ENCODE assay signal across 12 mouse cellular contexts in the genomic region with DNA sequence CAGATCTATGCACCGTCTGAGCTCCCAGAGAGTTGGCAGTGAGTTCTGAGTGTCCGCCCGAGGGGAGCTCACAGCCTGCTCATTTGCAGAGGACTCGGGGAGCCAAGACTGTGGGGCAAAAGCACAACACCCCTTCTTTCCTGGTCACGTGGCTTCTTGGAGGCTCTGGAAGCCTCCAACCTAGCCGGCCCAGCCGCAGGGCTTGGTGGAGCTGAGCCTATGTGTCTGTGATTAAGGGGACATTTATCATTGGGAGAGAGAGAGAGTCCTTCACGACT.
A peak's percentile ranks its signal among the peaks of the same experiment; 100 is the strongest.
DNase-seq lines count a peak whose midpoint lies in the region; ATAC-seq and TF ChIP-seq lines count a peak whose summit lies in the region.
"Had no signal": no experiment of that assay in that cellular context is flagged by ENCODE, and none has a peak within 500 bp of the region (broad histone marks: within the 10 kb centered on the region; RNA-seq: fewer than 3 reads in every experiment).

No protein-coding gene starts in this region.

- peaks cover 5% of the 10 kb centered on the region; the same call in 1 of the 2 replicates for H3K4me1 ChIP-seq in embryonic facial prominence, embryonic 14.5 days (ENCODE audit: control insufficient read depth, insufficient read depth, low read length)
- H3K4me1 ChIP-seq in hindbrain, embryonic 13.5 days (replicated peaks) = peaks cover 41% of the 10 kb centered on the region
- H3K4me1 ChIP-seq in midbrain, postnatal 0 days (ENCODE audit: insufficient read depth, low read length) = peaks cover 5% of the 10 kb centered on the region; the same call in 1 of the 2 replicates
- H3K4me1 ChIP-seq: liver, embryonic 15.5 days had no signal

- no peaks in the 10 kb centered on the region for H3K9me3 ChIP-seq in embryonic facial prominence, embryonic 14.5 days (ENCODE audit: control insufficient read depth, low read length)
- H3K9me3 ChIP-seq in hindbrain, embryonic 13.5 days = no peaks in the 10 kb centered on the region
- no peaks in the 10 kb centered on the region for H3K9me3 ChIP-seq in midbrain, postnatal 0 days (ENCODE audit: low read length)
- H3K9me3 ChIP-seq: liver, embryonic 15.5 days had no signal

- H3K27ac ChIP-seq in embryonic facial prominence, embryonic 14.5 days (replicated peaks; ENCODE audit: low read depth, low read length) = no peak overlapping the region
- H3K27ac ChIP-seq in hindbrain, embryonic 13.5 days = peak overlapping the region; percentile 72
- peak overlapping the region; percentile 57; the same call in 1 of the 2 replicates for H3K27ac ChIP-seq in midbrain, postnatal 0 days (ENCODE audit: low read depth, low read length)
- H3K27ac ChIP-seq: liver, embryonic 15.5 days had no signal

- H3K9ac ChIP-seq in embryonic facial prominence, embryonic 14.5 days (ENCODE audit: low read depth, low read length) = no peak overlapping the region
- peak overlapping the region; percentile 51; the same call in 1 of the 2 replicates for H3K9ac ChIP-seq in hindbrain, embryonic 13.5 days
- H3K9ac ChIP-seq in midbrain, postnatal 0 days (replicated peaks; ENCODE audit: low read length, poor library complexity, severe bottlenecking) = no peak overlapping the region
- H3K9ac ChIP-seq: liver, embryonic 15.5 days had no signal

- peak overlapping the region; percentile 49 for H3K4me2 ChIP-seq in embryonic facial prominence, embryonic 14.5 days (ENCODE audit: low read depth, low read length)
- H3K4me2 ChIP-seq in hindbrain, embryonic 13.5 days = peak overlapping the region; percentile 47
- H3K4me2 ChIP-seq in midbrain, postnatal 0 days (ENCODE audit: low read depth, low read length, poor library complexity, severe bottlenecking) = peak overlapping the region; percentile 35; the same call in 1 of the 2 replicates
- H3K4me2 ChIP-seq: liver, embryonic 15.5 days had no signal

- H3K36me3 ChIP-seq in embryonic facial prominence, embryonic 14.5 days (ENCODE audit: control insufficient read depth, insufficient read depth, low read length) = no peaks in the 10 kb centered on the region
- H3K36me3 ChIP-seq in hindbrain, embryonic 13.5 days = no peaks in the 10 kb centered on the region
- no peaks in the 10 kb centered on the region for H3K36me3 ChIP-seq in midbrain, postnatal 0 days (ENCODE audit: insufficient read depth, low read length)
- H3K36me3 ChIP-seq: G1E; liver, embryonic 15.5 days had no signal

- peak; percentile 2 for DNase-seq in kidney, adult 18-20 months
- no peak for DNase-seq in kidney, postnatal 25 days
- DNase-seq in embryonic facial prominence, embryonic 14.5 days (ENCODE audit: low spot score) = no peak
- DNase-seq in midbrain, postnatal 0 days (ENCODE audit: low spot score) = no peak
- no peak for DNase-seq in urinary bladder, postnatal 10 days (ENCODE audit: low spot score)
- DNase-seq in testis, postnatal 14 days (ENCODE audit: low spot score) = no peak
- DNase-seq: gastrocnemius, postnatal 25 days; layer of hippocampus, adult 9-11 months; right cerebral cortex, adult 18-20 months had no signal

- 32% methylated on average over 8 of the region's 8 CpGs for WGBS in embryonic facial prominence, embryonic 14.5 days
- WGBS in hindbrain, embryonic 13.5 days = 38% methylated on average over 8 of the region's 8 CpGs
- 36% methylated on average over 8 of the region's 8 CpGs for WGBS in midbrain, postnatal 0 days

- H3K27me3 ChIP-seq in embryonic facial prominence, embryonic 14.5 days (replicated peaks; ENCODE audit: control insufficient read depth, insufficient read depth, low read length) = 0 out of 2 replicates have a peak, but pooled peaks cover 3% of the 10 kb centered on the region
- H3K27me3 ChIP-seq in hindbrain, embryonic 13.5 days = peaks cover 7% of the 10 kb centered on the region; the same call in 1 of the 2 replicates
- no peaks in the 10 kb centered on the region for H3K27me3 ChIP-seq in midbrain, postnatal 0 days (ENCODE audit: insufficient read depth, low read length)

- H3K4me3 ChIP-seq in embryonic facial prominence, embryonic 14.5 days (ENCODE audit: low read depth, low read length) = peak overlapping the region; percentile 19; the same call in 1 of the 2 replicates
- H3K4me3 ChIP-seq in hindbrain, embryonic 13.5 days = no peak overlapping the region
- H3K4me3 ChIP-seq in midbrain, postnatal 0 days (ENCODE audit: low read depth, low read length) = no peak overlapping the region
- H3K4me3 ChIP-seq: liver, embryonic 15.5 days had no signal

- TF ChIP-seq CTCF in midbrain, postnatal 0 days (IDR thresholded peaks at IDR 0.05) = no peak

- ATAC-seq in embryonic facial prominence, embryonic 14.5 days (ENCODE audit: low read depth) = no peak
- ATAC-seq in hindbrain, embryonic 13.5 days (ENCODE audit: low FRiP score) = no peak
- no peak for ATAC-seq in midbrain, postnatal 0 days (ENCODE audit: low FRiP score)
